Mouse (Mus musculus): ENCODE results near the gene A730071L15Rik.

A730071L15Rik gene

GRCm38 (mm10) chr11:6199410-6200086 is at the start of gene A730071L15Rik:
Gene A730071L15Rik (plus strand): TSS chr11:6200029.
- DNase-seq (ENCODE audit: low spot score in 2 of 2) = no peak

DNA sequence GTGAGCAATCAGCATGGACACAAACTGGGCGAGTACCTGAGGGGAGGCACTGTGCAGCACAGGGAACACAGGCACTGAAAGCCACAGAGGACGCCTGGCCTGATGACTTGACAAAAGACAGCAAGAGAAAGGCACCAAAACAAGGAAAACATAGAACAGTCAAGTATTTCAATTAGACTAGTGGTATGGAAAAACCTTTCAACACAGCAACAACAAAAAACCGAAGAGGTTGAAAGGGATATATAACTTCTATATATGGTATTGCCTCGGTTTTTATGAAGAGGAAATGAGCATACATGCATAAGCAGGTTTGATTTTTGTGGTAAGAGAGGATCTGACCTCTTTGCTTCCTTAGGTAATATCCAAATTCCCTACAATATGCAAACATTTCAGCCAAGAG is 47.0 kb upstream of the A730071L15Rik start:
- no peak for DNase-seq (ENCODE audit: low spot score in 2 of 2)

DNA sequence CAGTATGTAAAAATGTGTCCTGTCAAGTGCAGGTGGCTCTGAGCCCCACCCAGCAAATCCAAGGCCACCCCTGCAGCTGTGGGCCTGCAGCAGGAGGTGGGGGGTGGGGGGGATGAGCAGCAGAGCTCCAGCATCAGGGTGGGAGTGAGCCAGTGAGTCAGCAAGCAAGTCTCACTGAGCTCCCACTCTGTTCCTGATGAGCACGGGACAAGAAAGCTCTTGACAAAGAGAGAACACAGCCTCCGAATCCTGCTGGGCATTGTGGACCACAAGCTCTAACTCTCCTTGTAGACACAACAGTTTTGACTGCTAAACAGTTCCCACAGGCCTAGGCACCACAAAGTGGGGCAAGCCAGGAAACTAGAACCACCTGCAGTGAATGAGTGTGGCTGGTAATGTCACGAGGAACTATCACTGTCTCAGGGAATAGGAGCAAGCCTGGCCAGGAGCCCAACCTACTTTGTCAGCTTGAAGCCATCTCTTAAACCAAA is 45.6 kb upstream of the A730071L15Rik start:
- peak in 1 of 2 experiments; percentile 31 for DNase-seq (ENCODE audit: low spot score in 2 of 2)

DNA sequence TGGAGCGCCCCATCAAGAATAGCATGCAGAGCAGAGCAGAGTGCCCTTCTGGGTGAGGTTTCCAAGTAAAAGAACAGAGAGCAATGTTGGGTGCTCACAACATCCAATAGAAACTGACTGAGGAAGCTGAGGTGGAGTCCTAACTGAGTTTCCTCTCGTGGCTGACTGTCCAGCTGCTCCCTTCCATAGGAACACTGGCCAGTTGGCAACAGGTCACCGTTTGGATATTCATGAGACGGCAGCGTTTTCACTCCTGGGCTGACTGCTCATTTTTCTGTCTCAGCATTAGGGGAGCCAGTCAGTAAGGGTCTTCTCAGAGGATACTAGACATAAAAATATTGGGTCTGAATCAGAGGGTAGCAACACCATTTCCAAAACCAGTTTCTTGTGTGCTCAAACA is 43.2 kb upstream of the A730071L15Rik start:
- DNase-seq (ENCODE audit: low spot score in 2 of 2) = no peak

GRCm38 (mm10) chr11:6157119-6157518 is 42.7 kb upstream of the A730071L15Rik start:
- DNase-seq (ENCODE audit: low spot score in 2 of 2) = no peak

DNA sequence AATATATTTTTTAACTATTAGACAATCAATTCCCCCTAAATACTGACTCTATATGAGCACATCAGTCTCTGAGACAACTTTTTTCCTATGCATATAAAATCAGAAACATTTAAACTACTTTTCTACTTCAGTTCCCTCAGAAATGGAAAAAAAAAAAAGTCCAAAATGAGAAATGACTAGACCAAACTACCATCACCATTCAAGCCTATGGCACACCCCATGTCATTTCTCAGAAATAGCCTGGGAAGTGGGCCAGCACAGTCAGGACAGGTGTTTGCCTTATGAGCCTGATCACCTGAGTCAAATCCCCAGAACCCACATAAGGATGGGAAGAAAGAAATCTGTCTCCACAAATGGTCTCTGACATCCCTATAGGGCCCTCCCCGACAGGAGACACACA is 41.3 kb upstream of the A730071L15Rik start:
- no peak for DNase-seq (ENCODE audit: low spot score in 2 of 2)

DNA sequence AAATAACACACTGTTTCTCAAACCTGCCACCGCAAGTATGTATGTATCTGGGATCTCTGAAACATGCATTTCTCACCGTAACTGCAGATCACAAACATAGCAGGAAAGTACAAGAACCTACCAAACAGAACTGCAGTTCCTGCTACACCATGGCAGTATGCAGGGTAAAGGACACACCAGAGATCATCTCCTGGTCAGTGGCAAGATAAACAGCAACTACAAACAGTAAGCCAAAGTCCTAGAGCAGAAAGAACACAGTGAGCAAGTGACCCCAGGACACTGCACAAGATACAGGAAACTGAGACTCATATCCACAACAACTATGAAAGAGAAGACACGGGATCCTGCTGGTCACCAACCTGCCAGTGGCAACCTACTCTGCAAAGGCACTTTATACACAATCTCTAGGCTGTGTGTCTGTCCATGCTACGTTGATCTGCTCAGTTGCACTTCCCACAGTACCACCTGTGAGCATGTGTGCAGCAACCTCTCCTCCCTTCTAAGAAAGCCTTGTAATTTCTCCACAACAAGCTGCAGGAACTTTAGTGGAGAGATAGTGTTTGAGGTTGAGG is 40.0 kb upstream of the A730071L15Rik start:
- no peak for DNase-seq (ENCODE audit: low spot score in 2 of 2)

DNA sequence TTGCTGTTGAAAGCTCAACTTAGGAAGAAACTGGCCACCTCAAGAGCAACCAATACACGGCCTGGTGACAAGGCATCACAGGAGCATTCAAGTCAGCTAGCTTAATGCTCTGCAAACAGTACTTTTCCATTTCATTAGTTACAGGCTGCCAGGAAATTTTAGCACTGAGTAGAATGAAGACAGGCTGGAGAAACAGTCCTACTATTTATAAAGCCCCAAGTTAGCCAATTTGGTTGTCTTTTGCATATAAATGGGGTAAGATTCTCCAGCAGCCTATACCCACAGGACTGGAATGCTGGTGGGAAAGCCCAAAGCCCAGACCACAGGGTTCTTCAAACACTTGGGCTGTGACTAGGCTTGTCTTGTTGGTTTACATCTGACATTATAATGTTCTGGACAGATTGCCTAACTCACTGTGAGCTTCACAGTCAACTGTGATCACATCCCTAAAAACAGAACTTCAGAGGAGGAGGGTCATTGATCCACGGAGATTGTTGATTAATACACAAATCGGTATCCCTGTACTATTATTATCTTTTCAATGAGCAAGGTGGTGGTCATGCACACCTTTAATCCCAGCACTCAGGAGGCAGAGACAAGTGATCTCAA is 39.1 kb upstream of the A730071L15Rik start:
- DNase-seq (ENCODE audit: low spot score in 2 of 2) = no peak

- DNase-seq (ENCODE audit: low spot score in 2 of 2) = no peak
Observed at GRCm38 (mm10) chr11:6161549-6161948, 38.3 kb upstream of the A730071L15Rik start.

GRCm38 (mm10) chr11:6163062-6163461 is 36.8 kb upstream of the A730071L15Rik start:
- no peak for DNase-seq (ENCODE audit: low spot score in 2 of 2)

DNA sequence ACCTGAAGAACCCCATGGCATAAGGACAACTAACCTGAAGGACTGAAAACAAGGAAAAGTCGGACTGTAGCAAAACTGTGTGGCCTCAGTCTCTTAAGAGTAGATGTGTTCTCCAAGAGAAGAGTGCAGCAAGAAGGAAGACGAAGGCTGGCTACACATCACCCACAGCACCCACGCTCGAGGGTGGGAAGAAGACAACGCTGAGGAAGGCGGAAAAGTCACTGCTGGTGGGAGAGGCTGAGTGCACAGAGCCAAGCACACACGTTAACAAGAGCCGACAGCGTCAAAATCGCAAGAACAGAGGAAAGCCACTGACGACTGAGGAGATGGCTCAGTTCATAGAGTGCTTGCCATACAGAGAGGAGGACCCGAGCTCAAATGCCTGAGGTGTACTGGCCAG is 36.1 kb upstream of the A730071L15Rik start:
- no peak for DNase-seq (ENCODE audit: low spot score in 2 of 2)

DNA sequence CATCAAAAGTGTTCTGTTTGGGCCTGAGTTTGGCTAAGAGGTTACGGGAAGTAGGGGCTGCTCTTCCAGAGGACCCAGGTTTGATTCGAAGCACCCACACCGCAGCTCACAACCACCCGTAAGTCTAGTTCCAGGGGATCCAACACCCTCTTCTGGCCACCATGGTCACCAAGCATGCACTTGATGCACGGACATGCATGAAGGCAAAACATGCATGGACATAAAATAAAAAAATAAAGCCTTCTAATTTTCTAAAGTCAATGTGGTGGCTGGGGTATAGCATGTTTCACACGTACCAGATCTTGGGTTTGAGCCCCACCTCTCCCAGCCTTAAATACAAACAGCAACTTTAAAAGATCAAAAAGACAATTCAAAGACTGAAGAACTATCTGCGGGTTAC is 35.0 kb upstream of the A730071L15Rik start:
- no peak for DNase-seq (ENCODE audit: low spot score in 2 of 2)

GRCm38 (mm10) chr11:6165391-6166081 is 34.3 kb upstream of the A730071L15Rik start:
- DNase-seq (ENCODE audit: low spot score in 2 of 2) = no peak

- DNase-seq (ENCODE audit: low spot score in 2 of 2) = no peak
Observed at GRCm38 (mm10) chr11:6166351-6166750, 33.5 kb upstream of the A730071L15Rik start.

DNA sequence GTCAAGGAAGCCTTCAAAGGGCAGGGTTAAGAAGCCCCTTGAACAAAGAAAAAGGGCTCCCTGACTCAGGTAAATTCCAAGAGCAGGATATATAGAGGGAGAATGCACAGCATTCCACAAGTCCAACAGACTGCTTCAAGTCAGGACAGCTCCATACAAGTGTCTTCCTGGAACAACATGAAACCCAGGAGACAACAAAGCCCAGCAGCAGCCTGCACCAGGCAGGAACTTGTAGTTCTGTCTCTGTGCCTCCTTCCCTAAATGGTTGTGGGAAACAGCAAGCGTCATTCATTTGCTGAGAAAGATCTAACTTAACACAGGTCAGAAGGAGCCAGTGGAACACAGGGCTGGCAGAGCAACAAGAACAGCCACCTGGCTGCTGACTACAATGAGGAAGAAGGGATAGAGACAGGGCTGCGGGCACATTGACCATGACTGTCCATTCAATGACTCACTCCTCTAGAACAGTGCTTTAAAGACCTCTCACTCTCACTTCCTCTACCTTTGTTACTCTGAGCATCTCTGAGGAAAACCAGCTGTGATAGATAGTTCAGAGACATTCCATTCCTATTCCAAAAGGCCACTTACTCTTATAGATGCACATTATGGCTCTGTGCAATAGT is 30.7 kb upstream of the A730071L15Rik start:
- no peak for DNase-seq (ENCODE audit: low spot score in 2 of 2)

GRCm38 (mm10) chr11:6174719-6175118 is 25.1 kb upstream of the A730071L15Rik start:
- DNase-seq (ENCODE audit: low spot score in 2 of 2) = no peak

GRCm38 (mm10) chr11:6175506-6175905 is 24.3 kb upstream of the A730071L15Rik start:
- no peak for DNase-seq (ENCODE audit: low spot score in 2 of 2)

- DNase-seq (ENCODE audit: low spot score in 2 of 2) = no peak
Observed at GRCm38 (mm10) chr11:6177781-6178420, 21.9 kb upstream of the A730071L15Rik start.

DNA sequence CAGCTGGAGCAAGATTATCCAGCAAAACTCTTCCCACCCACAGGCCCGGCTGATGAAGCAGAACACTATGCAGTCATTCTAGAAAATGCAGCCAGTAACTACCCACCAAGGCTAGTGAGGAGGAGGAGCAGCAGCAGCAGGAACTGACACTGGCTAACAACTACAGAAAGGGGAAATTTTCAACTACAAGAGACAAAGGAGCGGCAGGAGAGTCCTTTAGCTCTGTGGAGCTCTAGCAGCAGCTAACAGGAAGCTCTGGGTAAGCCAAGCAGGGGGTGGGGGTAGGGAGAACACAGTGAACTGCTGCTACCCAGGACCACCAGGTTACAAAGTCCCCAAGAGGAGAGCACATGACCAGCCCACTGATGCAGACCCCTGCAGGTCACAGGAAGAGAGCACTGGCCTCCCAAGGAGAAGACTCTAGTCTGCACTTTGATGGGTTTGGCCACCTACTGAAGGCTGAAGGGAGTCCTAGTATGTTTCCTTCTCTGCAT is 21.1 kb upstream of the A730071L15Rik start:
- DNase-seq (ENCODE audit: low spot score in 2 of 2) = no peak

GRCm38 (mm10) chr11:6179194-6179593 is 20.6 kb upstream of the A730071L15Rik start:
- DNase-seq (ENCODE audit: low spot score in 2 of 2) = no peak

GRCm38 (mm10) chr11:6180811-6181399 is 18.9 kb upstream of the A730071L15Rik start:
- no peak for DNase-seq (ENCODE audit: low spot score in 2 of 2)
